Mouse (Mus musculus): ENCODE data around the gene Colec11. TPM values are rescaled to one million over a fixed set of nuclear protein-coding genes. Genes with fewer than 3 reads are reported as not detected.

Gene Colec11
- polyA plus RNA-seq, 1 experiment from 2014 or later, result 0.67 TPM

- H3K9me3 ChIP-seq (replicated peaks; ENCODE audit: control insufficient read depth, low read length, poor library complexity, severe bottlenecking), result no peaks in the 10 kb centered on the region
- peak overlapping the region; percentile 82 for H3K27ac ChIP-seq (ENCODE audit: low read length)
- no peaks in the 10 kb centered on the region for H3K27me3 ChIP-seq (ENCODE audit: control insufficient read depth, insufficient read depth, low read depth, low read length)
- 49% methylated on average over 13 of the region's 13 CpGs for WGBS
- peaks cover 31% of the 10 kb centered on the region for H3K4me1 ChIP-seq (ENCODE audit: control insufficient read depth, insufficient read depth, low read length)
- H3K36me3 ChIP-seq (ENCODE audit: control insufficient read depth, insufficient read depth, low read length), result no peaks in the 10 kb centered on the region
- ATAC-seq, result no peak
- H3K4me2 ChIP-seq (ENCODE audit: low read length), result peak overlapping the region; percentile 72
- no peak overlapping the region for H3K4me3 ChIP-seq (ENCODE audit: low read depth, low read length)
- no peak overlapping the region for H3K9ac ChIP-seq (ENCODE audit: low read depth, low read length)
Observed at GRCm38 (mm10) chr12:28590428-28590827, 32.7 kb downstream of the Colec11 start.

GRCm38 (mm10) chr12:28589090-28589868, 33.9 kb downstream of the Colec11 start:
- peak overlapping the region; percentile 72 for H3K4me2 ChIP-seq (ENCODE audit: low read length)
- H3K27me3 ChIP-seq (ENCODE audit: control insufficient read depth, insufficient read depth, low read depth, low read length), result no peaks in the 10 kb centered on the region
- no peaks in the 10 kb centered on the region for H3K9me3 ChIP-seq (replicated peaks; ENCODE audit: control insufficient read depth, low read length, poor library complexity, severe bottlenecking)
- H3K9ac ChIP-seq (ENCODE audit: low read depth, low read length), result peak overlapping the region; percentile 65
- peaks cover 31% of the 10 kb centered on the region for H3K4me1 ChIP-seq (ENCODE audit: control insufficient read depth, insufficient read depth, low read length)
- peak; percentile 94 for ATAC-seq
- H3K36me3 ChIP-seq (ENCODE audit: control insufficient read depth, insufficient read depth, low read length), result no peaks in the 10 kb centered on the region
- peak overlapping the region; percentile 39 for H3K4me3 ChIP-seq (ENCODE audit: low read depth, low read length)
- H3K27ac ChIP-seq (ENCODE audit: low read length), result peak overlapping the region; percentile 82
- WGBS, result 8% methylated on average over 24 of the region's 24 CpGs

GRCm38 (mm10) chr12:28587949-28588348, 35.2 kb downstream of the Colec11 start:
- ATAC-seq, result peak; percentile 57; the same call in 1 of the 2 replicates
- Histone ChIP-seq H3K27ac (ENCODE audit: low read length) (peak overlapping the region; percentile 82), H3K9ac (ENCODE audit: low read depth, low read length) (peak overlapping the region; percentile 22; the same call in 1 of the 2 replicates), H3K4me3 (ENCODE audit: low read depth, low read length) (no peak overlapping the region), H3K4me2 (ENCODE audit: low read length) (peak overlapping the region; percentile 0; the same call in 1 of the 2 replicates), H3K36me3 (ENCODE audit: control insufficient read depth, insufficient read depth, low read length) (no peaks in the 10 kb centered on the region), H3K4me1 (ENCODE audit: control insufficient read depth, insufficient read depth, low read length) (peaks cover 31% of the 10 kb centered on the region), H3K27me3 (ENCODE audit: control insufficient read depth, insufficient read depth, low read depth, low read length) (no peaks in the 10 kb centered on the region), H3K9me3 (replicated peaks; ENCODE audit: control insufficient read depth, low read length, poor library complexity, severe bottlenecking) (no peaks in the 10 kb centered on the region)
- WGBS, result 41% methylated on average over 6 of the region's 6 CpGs

GRCm38 (mm10) chr12:28584036-28584435, 39.1 kb downstream of the Colec11 start:
- no peak for ATAC-seq
- H3K27me3 ChIP-seq (ENCODE audit: control insufficient read depth, insufficient read depth, low read depth, low read length), result no peaks in the 10 kb centered on the region
- no peaks in the 10 kb centered on the region for H3K9me3 ChIP-seq (replicated peaks; ENCODE audit: control insufficient read depth, low read length, poor library complexity, severe bottlenecking)
- H3K9ac ChIP-seq (ENCODE audit: low read depth, low read length), result no peak overlapping the region
- H3K4me3 ChIP-seq (ENCODE audit: low read depth, low read length), result no peak overlapping the region
- peaks cover 17% of the 10 kb centered on the region for H3K4me1 ChIP-seq (ENCODE audit: control insufficient read depth, insufficient read depth, low read length)
- H3K4me2 ChIP-seq (ENCODE audit: low read length), result no peak overlapping the region
- H3K27ac ChIP-seq (ENCODE audit: low read length), result no peak overlapping the region
- H3K36me3 ChIP-seq (ENCODE audit: control insufficient read depth, insufficient read depth, low read length), result no peaks in the 10 kb centered on the region
- 63% methylated on average over 3 of the region's 3 CpGs for WGBS

- H3K4me3 ChIP-seq (ENCODE audit: low read depth, low read length), result no peak within 1 kb of the TSS
- WGBS, result 93% methylated on average over 8 of the region's 8 CpGs
- H3K27ac ChIP-seq (ENCODE audit: low read length), result no peak within 1 kb of the TSS
- no peak within 1 kb of the TSS for H3K4me2 ChIP-seq (ENCODE audit: low read length)
- H3K36me3 ChIP-seq (ENCODE audit: control insufficient read depth, insufficient read depth, low read length), result no peaks in the 10 kb centered on the region
- peaks cover 3% of the 10 kb centered on the region; the same call in 1 of the 2 replicates for H3K4me1 ChIP-seq (ENCODE audit: control insufficient read depth, insufficient read depth, low read length)
- H3K27me3 ChIP-seq (ENCODE audit: control insufficient read depth, insufficient read depth, low read depth, low read length), result no peaks in the 10 kb centered on the region
- H3K9me3 ChIP-seq (replicated peaks; ENCODE audit: control insufficient read depth, low read length, poor library complexity, severe bottlenecking), result no peaks in the 10 kb centered on the region
- ATAC-seq, result no peak
- H3K9ac ChIP-seq (ENCODE audit: low read depth, low read length), result no peak within 1 kb of the TSS
Observed at GRCm38 (mm10) chr12:28582423-28582822, 40.8 kb downstream of the Colec11 start, which contains the start of gene Allc. TSS of gene Allc (minus strand) at chr12:28582523.

GRCm38 (mm10) chr12:28579132-28579531, 44.0 kb downstream of the Colec11 start:
- Histone ChIP-seq H3K27ac (ENCODE audit: low read length) (no peak overlapping the region), H3K4me2 (ENCODE audit: low read length) (no peak overlapping the region), H3K9ac (ENCODE audit: low read depth, low read length) (no peak overlapping the region), H3K4me3 (ENCODE audit: low read depth, low read length) (no peak overlapping the region), H3K27me3 (ENCODE audit: control insufficient read depth, insufficient read depth, low read depth, low read length) (no peaks in the 10 kb centered on the region), H3K4me1 (ENCODE audit: control insufficient read depth, insufficient read depth, low read length) (no peaks in the 10 kb centered on the region), H3K36me3 (ENCODE audit: control insufficient read depth, insufficient read depth, low read length) (no peaks in the 10 kb centered on the region), H3K9me3 (replicated peaks; ENCODE audit: control insufficient read depth, low read length, poor library complexity, severe bottlenecking) (no peaks in the 10 kb centered on the region)
- ATAC-seq, result no peak
- WGBS, result 27% methylated on average over 4 of the region's 4 CpGs

GRCm38 (mm10) chr12:28578147-28578546, 45.0 kb downstream of the Colec11 start:
- Histone ChIP-seq H3K4me1 (ENCODE audit: control insufficient read depth, insufficient read depth, low read length) (no peaks in the 10 kb centered on the region), H3K4me2 (ENCODE audit: low read length) (no peak overlapping the region), H3K27me3 (ENCODE audit: control insufficient read depth, insufficient read depth, low read depth, low read length) (no peaks in the 10 kb centered on the region), H3K4me3 (ENCODE audit: low read depth, low read length) (no peak overlapping the region), H3K27ac (ENCODE audit: low read length) (no peak overlapping the region), H3K9me3 (replicated peaks; ENCODE audit: control insufficient read depth, low read length, poor library complexity, severe bottlenecking) (no peaks in the 10 kb centered on the region), H3K36me3 (ENCODE audit: control insufficient read depth, insufficient read depth, low read length) (no peaks in the 10 kb centered on the region), H3K9ac (ENCODE audit: low read depth, low read length) (no peak overlapping the region)
- WGBS, result 92% methylated on average over 3 of the region's 3 CpGs
- no peak for ATAC-seq

- WGBS, result 84% methylated on average over 6 of the region's 6 CpGs
Observed at GRCm38 (mm10) chr12:28575366-28576070, 47.7 kb downstream of the Colec11 start.

GRCm38 (mm10) chr12:28572241-28572640, 50.9 kb downstream of the Colec11 start:
- Histone ChIP-seq H3K9me3 (replicated peaks; ENCODE audit: control insufficient read depth, low read length, poor library complexity, severe bottlenecking) (no peaks in the 10 kb centered on the region), H3K4me1 (ENCODE audit: control insufficient read depth, insufficient read depth, low read length) (peaks cover 9% of the 10 kb centered on the region), H3K27ac (ENCODE audit: low read length) (no peak overlapping the region; the same call in 1 of the 2 replicates), H3K27me3 (ENCODE audit: control insufficient read depth, insufficient read depth, low read depth, low read length) (no peaks in the 10 kb centered on the region), H3K4me3 (ENCODE audit: low read depth, low read length) (no peak overlapping the region), H3K4me2 (ENCODE audit: low read length) (no peak overlapping the region), H3K36me3 (ENCODE audit: control insufficient read depth, insufficient read depth, low read length) (no peaks in the 10 kb centered on the region), H3K9ac (ENCODE audit: low read depth, low read length) (no peak overlapping the region)
- 70% methylated on average over 2 of the region's 2 CpGs for WGBS
- 0 out of 2 replicates have a peak, but pooled peaks have one; percentile 6 for ATAC-seq

More at GRCm38 (mm10) chr12:28575366-28576070, 47.7 kb downstream of the Colec11 start:
- no peak for ATAC-seq
- H3K27ac ChIP-seq (ENCODE audit: low read length), result no peak overlapping the region
- H3K9me3 ChIP-seq (replicated peaks; ENCODE audit: control insufficient read depth, low read length, poor library complexity, severe bottlenecking), result no peaks in the 10 kb centered on the region
- H3K4me3 ChIP-seq (ENCODE audit: low read depth, low read length), result no peak overlapping the region
- H3K4me2 ChIP-seq (ENCODE audit: low read length), result no peak overlapping the region
- no peaks in the 10 kb centered on the region for H3K36me3 ChIP-seq (ENCODE audit: control insufficient read depth, insufficient read depth, low read length)
- no peak overlapping the region for H3K9ac ChIP-seq (ENCODE audit: low read depth, low read length)
- no peaks in the 10 kb centered on the region for H3K27me3 ChIP-seq (ENCODE audit: control insufficient read depth, insufficient read depth, low read depth, low read length)
- peaks cover 9% of the 10 kb centered on the region for H3K4me1 ChIP-seq (ENCODE audit: control insufficient read depth, insufficient read depth, low read length)
